Mouse (Mus musculus): ENCODE results near the gene Tbc1d13.
A peak's percentile ranks its signal among the peaks of the same experiment; 100 is the strongest.

DNA sequence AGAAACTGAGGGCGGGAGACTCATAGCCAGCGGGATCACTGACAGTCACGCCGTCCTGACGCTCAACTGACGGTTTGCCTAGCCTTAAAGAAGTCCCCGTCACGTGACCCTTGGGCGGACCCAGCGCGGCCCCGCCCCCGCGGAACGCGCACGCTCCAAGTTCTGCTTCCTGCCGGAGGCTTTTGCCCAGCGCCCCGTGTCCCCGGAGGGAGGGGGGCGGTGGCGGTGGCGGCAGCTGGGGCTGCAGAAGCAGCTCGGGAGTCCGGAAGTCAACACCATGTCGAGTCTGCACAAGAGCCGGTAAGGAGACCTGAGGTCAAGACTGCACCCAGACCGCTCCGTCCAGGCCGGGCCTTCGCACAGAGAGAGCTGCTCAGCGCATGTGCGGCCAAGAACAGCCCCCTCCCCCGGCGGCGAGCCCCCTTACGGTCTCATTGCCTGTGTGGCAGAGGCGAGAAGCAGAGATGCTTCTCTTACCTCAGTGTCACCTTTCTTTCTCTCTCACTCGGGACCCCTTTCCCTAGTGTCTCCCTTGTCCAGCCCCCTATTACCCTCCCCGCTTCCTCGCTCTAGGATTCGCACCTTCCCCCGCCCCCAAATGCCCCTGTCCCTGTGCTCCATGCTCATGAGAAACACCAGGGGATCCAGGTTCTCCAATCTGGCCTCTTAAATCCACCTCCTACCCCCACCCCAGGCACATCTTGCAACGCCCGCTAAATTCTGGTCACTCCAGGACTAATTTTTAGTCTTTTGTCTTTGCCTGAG is at the start of gene Tbc1d13:
- TF ChIP-seq CTCF (IDR thresholded peaks at IDR 0.05; ENCODE audit: extremely low read depth, insufficient read depth, insufficient read length, insufficient replicate concordance) (no peak), POLR2A (IDR thresholded peaks at IDR 0.05; ENCODE audit: low read depth, low read length) (peak; percentile 97)
